Mouse (Mus musculus) spleen, postnatal 36 days (tissue): ENCODE measurements around the gene Nrxn2.
A peak's percentile ranks its signal among the peaks of the same experiment; 100 is the strongest.

Source experiments
- DNase-seq, 2 experiments: peaks; one replicate each; pipeline ENCODE4 v3.0.0; 2022; ENCODE audit warnings: low spot score in 2 of 2, mixed read lengths in 1 of 2

The Nrxn2 gene

GRCm38 (mm10) chr19:6418233-6418879 lies at the start of gene Nrxn2:
TSS of gene Nrxn2 (plus strand) at chr19:6418731.
- DNase-seq = peak; percentile 73 to 76

- DNase-seq = no peak
Measured at GRCm38 (mm10) chr19:6370175-6370574, 48.4 kb upstream of the Nrxn2 start.

GRCm38 (mm10) chr19:6372433-6372832 lies 46.1 kb upstream of the Nrxn2 start:
- DNase-seq = no peak

GRCm38 (mm10) chr19:6373539-6374400 lies 44.8 kb upstream of the Nrxn2 start:
- peak; percentile 67 to 82 for DNase-seq

GRCm38 (mm10) chr19:6374571-6374970 lies 44.0 kb upstream of the Nrxn2 start:
- DNase-seq = no peak

GRCm38 (mm10) chr19:6375423-6376254 lies 42.9 kb upstream of the Nrxn2 start:
- no peak for DNase-seq

- DNase-seq = no peak
Measured at GRCm38 (mm10) chr19:6376255-6376564, 42.3 kb upstream of the Nrxn2 start.

GRCm38 (mm10) chr19:6376643-6377042 lies 41.9 kb upstream of the Nrxn2 start:
- no peak for DNase-seq

- no peak for DNase-seq
Measured at GRCm38 (mm10) chr19:6377327-6378040, 41.0 kb upstream of the Nrxn2 start.

GRCm38 (mm10) chr19:6380411-6381166 lies 37.9 kb upstream of the Nrxn2 start:
- no peak for DNase-seq

- no peak for DNase-seq
Measured at GRCm38 (mm10) chr19:6381238-6381637, 37.3 kb upstream of the Nrxn2 start.

- no peak for DNase-seq
Measured at GRCm38 (mm10) chr19:6382323-6382924, 36.1 kb upstream of the Nrxn2 start.

GRCm38 (mm10) chr19:6383470-6383869 lies 35.1 kb upstream of the Nrxn2 start:
- DNase-seq = no peak

- peak in 1 of 2 experiments; percentile 40 for DNase-seq
Measured at GRCm38 (mm10) chr19:6384128-6384527, 34.4 kb upstream of the Nrxn2 start, which contains the start of gene Pygm. TSS of gene Pygm (plus strand) at chr19:6384399.

GRCm38 (mm10) chr19:6384954-6385353 lies 33.6 kb upstream of the Nrxn2 start:
- DNase-seq = no peak

GRCm38 (mm10) chr19:6385419-6385818 lies 33.1 kb upstream of the Nrxn2 start:
- DNase-seq = no peak

- DNase-seq = no peak
Measured at GRCm38 (mm10) chr19:6385821-6386220, 32.7 kb upstream of the Nrxn2 start.

- DNase-seq = no peak
Measured at GRCm38 (mm10) chr19:6386234-6386633, 32.3 kb upstream of the Nrxn2 start.

- no peak for DNase-seq
Measured at GRCm38 (mm10) chr19:6388006-6388405, 30.5 kb upstream of the Nrxn2 start.

- peak; percentile 74 to 75 for DNase-seq
Measured at GRCm38 (mm10) chr19:6389803-6390202, 28.7 kb upstream of the Nrxn2 start.
